Mouse (Mus musculus) mouse embryonic stem cell (cell line): ENCODE results near the gene Os9.

Source experiments
- in situ Hi-C, 2 experiments: fragments of 300-500 bp; cut with MboI; formaldehyde crosslinking; loops; 1 replicate in 1 of 2; 3 replicates in 1 of 2; pipeline ENCODE4 v1.14.3; 2019 to 2020; ENCODE audit warnings: low sequenced_read_pairs in 2 of 2, low pct_unique_long_range_greater_than_20kb in 1 of 2, mixed read lengths in 1 of 2; ENCODE audit not compliant: unreplicated experiment in 1 of 2

Os9 gene

GRCm38 (mm10) chr10:127123436-127123805, 2.5 kb upstream of the Os9 start:
- in situ Hi-C loops, result loop anchor here in 1 of 2 experiments (10.0 kb wide), 2 partner anchors 51 to 211 kb away; no protein-coding TSS in a partner anchor

GRCm38 (mm10) chr10:127122784-127123435, 2.0 kb upstream of the Os9 start:
- in situ Hi-C loops, result loop anchor here in 1 of 2 experiments (10.0 kb wide), 2 partner anchors 52 to 212 kb away; no protein-coding TSS in a partner anchor

GRCm38 (mm10) chr10:127122018-127122417, 1.1 kb upstream of the Os9 start:
- in situ Hi-C loops, result loop anchor here in 1 of 2 experiments (10.0 kb wide), 2 partner anchors 53 to 213 kb away; no protein-coding TSS in a partner anchor

DNA sequence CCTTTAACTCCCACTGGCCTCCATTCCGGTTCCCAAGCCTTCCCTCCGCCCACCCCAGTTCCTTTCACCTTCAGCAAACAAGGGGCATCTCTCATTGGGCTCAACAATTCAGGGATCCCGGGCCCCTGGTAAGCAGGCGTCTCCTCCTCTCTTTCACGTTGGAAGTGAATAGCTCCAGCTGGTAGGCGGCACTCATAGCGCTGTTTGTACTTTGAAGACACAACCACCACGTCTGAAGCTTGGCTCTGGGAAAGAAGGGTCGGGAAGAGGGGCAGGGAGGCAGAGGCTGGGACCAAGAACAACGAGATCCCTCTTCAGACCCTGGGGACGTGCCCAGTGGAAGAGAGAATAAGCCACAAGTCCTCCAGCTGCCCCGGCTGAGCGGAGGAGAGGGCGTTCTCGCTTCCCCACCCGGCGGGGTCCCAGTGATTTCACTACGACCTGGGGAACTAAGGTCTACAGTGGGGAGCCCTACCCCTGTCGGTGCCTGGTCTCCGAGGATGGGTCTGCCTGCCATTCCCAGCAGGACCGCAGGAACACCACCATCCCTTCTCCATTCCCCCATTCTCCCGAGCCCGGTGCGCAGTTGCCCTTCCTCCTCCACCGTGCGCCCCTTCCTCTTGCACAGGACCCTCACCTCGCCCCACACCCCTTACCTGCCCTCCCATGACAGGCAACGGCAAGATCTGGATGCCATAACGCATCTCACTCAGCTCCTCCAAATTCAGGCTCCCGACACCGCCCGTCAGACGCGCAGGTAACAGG, 448 bp downstream of the Os9 start:
- in situ Hi-C loops, result loop anchor here in 1 of 2 experiments (10.0 kb wide), 2 partner anchors 54 to 214 kb away; no protein-coding TSS in a partner anchor

- in situ Hi-C loops, result no loop called here
These were observed 1.7 kb downstream of the Os9 start for GRCm38 (mm10) chr10:127119229-127119628.

DNA sequence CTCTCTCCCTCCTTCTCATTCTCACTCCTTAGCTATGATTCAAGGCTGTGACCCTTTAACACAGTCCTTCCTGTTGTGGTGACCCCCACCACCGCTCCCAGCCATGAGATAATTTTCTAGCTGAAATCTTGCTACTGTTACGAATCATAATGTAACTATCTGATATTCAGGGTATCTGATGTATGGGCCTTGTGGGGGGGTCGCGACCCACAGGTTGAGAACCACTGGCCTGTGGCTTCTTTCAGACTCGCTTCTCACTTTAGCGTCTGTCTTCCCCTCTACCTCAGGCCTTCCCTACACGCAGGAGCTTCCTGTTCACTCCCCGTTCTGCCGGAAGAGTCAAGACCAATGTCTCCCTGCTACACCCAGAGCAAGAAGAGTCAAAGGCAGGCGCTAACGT, 2.5 kb downstream of the Os9 start:
- in situ Hi-C loops, result no loop called here

DNA sequence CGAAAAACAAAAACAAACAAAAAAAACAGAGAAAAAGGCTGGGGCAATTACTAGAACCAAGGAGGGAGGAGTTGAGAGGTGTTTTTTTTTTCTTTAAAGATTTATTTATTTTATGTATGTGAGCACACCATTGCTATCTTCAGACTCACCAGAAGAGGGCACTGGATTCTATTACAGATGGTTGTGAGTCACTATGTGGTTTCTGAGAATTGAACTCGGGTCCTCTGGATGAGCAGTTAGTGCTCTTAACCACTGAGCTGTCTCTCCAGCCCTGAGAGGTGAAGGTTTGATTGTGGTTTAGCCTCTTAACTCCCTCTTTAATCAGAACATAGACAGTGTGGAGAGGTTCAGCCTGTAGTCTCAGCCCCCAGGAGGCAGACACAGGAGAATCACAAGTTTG, 5.9 kb downstream of the Os9 start:
- in situ Hi-C loops, result no loop called here

- in situ Hi-C loops, result no loop called here
These were observed 6.5 kb downstream of the Os9 start for GRCm38 (mm10) chr10:127114408-127114807.

DNA sequence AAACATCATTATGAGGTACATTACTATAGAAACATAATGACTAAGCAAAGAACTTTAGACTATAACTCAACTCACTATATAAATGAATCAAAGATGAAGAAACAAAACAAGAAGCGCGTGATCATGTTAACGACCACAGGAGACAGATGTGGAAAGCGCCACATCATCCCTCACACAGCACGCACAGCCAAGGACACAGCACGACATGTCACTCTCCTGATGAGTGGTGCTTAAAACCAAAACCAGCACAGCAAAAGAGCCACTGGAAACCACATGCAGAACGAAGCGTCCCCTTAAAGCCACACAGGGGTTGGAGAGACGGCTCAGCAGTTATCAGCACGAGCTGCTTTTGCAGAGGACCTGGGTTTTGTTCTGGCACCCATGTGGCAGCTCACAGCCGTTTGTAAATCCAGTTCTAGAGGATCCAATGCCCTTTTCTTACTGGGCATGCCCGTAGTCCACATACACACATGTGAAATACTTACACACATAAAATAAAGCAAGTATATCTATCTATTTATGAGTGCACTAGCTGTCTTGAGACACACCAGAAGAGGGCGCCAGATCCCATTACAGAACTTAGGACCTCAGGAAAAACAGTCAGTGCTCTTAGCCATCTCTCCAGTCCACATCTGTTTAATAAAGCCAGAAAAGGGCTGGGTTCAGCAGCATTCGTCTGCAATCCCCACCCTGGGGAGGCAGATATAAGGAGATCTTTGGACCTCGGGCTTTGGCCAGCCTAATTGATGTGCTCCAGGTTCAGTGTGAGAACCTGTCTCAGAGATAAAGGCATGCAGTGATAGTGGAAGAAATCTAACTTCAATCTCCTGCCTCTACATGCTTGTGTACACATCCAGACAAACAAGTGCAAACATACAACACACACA, 9.7 kb downstream of the Os9 start:
- in situ Hi-C loops, result no loop called here

- in situ Hi-C loops, result no loop called here
These were observed 12.7 kb downstream of the Os9 start for GRCm38 (mm10) chr10:127108262-127108583.

DNA sequence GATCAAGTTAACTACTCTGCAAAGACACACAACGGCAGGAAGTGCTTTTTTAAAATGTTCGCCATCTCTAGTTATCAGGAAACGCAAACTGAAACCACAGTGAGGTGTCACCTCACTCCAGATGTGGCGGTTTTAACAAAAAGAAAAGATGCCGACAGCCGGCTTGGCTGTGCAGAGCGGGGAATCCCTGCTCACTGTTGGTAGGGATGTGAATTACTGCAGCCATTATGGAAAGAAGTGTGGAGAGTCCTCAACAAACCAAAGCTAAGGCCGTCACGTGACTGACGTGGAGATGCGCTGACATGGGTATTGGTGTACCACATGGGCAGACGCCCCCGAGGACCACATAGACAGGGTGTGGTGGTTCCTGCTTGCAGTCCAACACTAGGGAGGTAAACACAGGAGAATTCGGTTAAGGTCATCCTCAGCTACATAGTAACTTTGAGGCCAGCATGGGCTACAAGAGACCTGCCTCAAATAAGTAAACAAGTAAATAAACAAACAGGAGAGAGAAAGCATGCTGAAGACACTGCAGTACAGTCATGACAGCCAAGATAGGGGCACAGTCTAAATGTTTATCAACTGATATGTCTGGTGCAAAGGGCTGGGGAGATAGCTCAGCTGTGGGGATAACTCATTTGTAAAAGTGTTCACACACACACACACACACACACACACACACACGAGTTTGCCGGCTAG, 13.2 kb downstream of the Os9 start:
- in situ Hi-C loops, result no loop called here

DNA sequence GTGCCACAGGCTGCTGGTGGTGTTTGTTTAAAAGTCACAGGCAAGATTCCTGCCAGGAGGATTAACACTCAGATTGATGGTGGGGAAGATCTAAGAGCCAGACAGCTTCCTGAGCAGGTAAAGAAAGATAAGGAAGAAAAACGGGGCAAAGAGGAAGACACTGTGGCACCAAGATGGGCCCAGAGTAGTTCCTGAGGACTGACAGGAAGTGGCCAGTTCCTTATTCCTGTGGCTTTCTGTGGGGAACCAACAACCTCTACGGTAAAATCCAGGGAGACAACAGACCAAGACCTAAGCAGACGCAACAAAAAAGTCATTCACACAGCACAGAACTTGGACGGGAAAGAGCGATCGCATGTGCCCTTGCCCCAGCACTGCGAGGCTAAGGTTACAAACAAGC, 17.3 kb downstream of the Os9 start:
- in situ Hi-C loops, result no loop called here

DNA sequence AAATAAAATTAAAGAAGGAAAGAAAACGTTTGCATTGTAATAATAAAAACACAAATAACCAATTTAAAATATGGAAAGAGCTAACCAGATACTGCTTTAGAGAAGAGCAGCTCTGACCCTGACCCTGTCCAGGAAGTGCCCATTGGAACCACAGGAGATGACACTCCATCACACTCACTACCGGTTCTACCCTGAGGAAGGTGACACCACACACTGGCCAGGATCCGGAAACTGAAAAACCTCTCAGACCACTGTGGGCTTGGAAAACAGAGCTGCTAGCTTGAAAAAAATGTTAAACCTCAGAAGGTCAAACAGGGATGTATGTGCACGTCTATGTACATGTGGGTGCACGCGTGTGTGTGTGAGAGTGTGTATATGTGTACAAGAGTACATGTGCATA, 19.8 kb downstream of the Os9 start:
- in situ Hi-C loops, result no loop called here

GRCm38 (mm10) chr10:127100414-127100813, 20.5 kb downstream of the Os9 start:
- in situ Hi-C loops, result no loop called here

DNA sequence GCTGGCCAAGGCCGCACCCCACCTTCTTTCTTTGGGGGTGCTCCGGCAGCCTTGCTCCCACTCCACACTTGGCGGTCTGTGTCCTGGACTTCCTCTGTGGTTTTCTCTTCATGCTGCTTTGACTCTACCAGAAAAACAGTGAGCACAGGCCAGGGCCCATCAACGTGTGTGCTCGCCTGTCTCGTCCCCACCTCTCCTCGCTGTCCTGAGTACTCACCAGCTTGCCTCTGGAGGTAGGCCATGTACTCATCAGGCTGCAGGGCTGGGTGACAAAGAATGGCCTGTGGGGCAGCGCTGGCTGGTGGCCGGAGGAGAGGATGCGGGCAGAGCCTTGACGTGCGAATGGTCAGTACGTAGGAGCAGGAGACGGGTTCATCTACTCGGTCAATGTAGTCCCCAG, 21.1 kb downstream of the Os9 start:
- in situ Hi-C loops, result no loop called here

DNA sequence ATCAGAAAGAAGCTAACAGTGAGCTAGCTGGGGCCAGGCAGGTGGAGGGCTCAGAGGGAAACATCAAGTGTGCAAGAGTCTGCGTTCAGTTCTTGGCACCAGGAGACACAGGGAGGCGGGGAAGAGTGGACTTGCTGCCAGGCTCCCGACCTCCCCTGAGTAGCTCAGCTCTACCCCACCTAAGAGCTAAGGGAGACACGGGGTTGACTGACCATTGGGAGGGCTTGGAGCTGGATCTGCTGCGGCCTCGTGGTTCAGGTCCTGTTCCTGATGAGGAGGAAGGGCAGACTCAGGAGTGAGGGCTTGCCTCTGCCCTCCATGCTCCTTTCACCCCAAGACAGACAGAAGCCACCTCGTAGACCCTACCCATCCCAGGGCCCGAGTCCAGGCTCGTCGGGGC, 21.7 kb downstream of the Os9 start:
- in situ Hi-C loops, result no loop called here

DNA sequence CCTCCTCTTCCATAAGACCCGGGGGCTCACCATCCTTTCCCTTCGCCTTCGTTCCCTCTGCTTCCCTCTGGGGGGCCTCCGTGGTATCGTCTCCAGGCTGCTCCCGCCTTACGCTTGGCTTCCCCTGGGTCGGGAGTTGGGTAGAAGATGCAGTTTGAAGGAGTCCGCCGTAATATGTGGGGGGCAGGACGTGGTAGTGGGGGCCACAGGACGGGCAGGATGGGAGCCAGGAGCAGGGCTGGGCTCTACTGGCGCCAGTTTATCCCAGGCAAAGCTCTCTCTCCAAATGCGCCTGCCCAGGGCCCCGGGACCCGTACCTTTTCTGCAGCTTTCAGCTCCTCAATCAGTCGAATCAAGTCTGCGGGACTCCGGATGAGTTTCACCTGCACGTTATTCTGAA, 22.4 kb downstream of the Os9 start:
- in situ Hi-C loops, result no loop called here

- in situ Hi-C loops, result no loop called here
These were observed 26.5 kb downstream of the Os9 start for GRCm38 (mm10) chr10:127094382-127094802.

DNA sequence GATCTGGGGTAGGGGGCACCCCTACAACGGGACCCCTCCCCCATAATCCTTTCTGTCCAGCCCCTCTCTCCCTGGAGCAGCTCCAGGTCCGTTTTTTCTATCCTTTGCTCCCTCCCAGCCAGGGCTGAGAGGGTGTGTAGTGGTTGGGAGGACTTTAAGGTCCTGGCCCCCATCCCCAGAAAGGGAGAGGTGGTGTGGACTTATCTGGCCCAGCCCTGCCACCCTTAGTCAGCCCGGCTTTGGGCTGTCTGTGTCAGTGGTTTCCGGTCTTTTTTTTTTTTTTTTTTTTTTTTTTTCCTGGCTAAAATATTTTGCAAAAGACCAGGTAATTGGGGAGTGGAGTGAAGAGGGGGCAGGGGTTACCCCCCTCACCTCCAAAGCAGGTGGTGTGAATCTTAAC, 28.2 kb downstream of the Os9 start:
- in situ Hi-C loops, result no loop called here
